Mouse (Mus musculus) right cerebral cortex, postnatal 10 days (tissue): ENCODE data around the gene Sorl1.

ENCODE experiments used
- DNase-seq, 2 experiments: peaks; one replicate each; pipeline ENCODE4 v3.0.0; 2021; ENCODE audit warnings: low spot score in 2 of 2

Sorl1 gene

GRCm38 (mm10) chr9:41922416-41922815 is 201.7 kb downstream of the Sorl1 start:
- DNase-seq: peak in 1 of 2 experiments; percentile 13

GRCm38 (mm10) chr9:41918657-41919380 is 205.3 kb downstream of the Sorl1 start:
- peak; percentile 42 to 48 for DNase-seq

- peak in 1 of 2 experiments; percentile 14 for DNase-seq
Measured at GRCm38 (mm10) chr9:41918155-41918554, 205.9 kb downstream of the Sorl1 start.

- DNase-seq: peak in 1 of 2 experiments; percentile 10
Measured at GRCm38 (mm10) chr9:41915571-41915970, 208.5 kb downstream of the Sorl1 start.
